Mouse (Mus musculus): ENCODE results near the gene Cd300e. TPM values are rescaled to one million over a fixed set of nuclear protein-coding genes. Genes with fewer than 3 reads are reported as not detected.

Cd300e gene
- polyA plus RNA-seq, 1 experiment from 2014 or later, result not detected

- no peak for ATAC-seq (replicated peaks; ENCODE audit: insufficient number of reproducible peaks, insufficient read depth, low FRiP score, low read depth)
- H3K4me2 ChIP-seq, result no peak overlapping the region
- no peak overlapping the region for H3K27ac ChIP-seq
- H3K4me1 ChIP-seq (replicated peaks), result no peaks in the 10 kb centered on the region
- H3K36me3 ChIP-seq, result no peaks in the 10 kb centered on the region
- no peaks in the 10 kb centered on the region for H3K27me3 ChIP-seq
- H3K9ac ChIP-seq, result no peak overlapping the region
- H3K9me3 ChIP-seq (replicated peaks), result no peaks in the 10 kb centered on the region
- no peak overlapping the region for H3K4me3 ChIP-seq
- 43% methylated on average over 16 of the region's 16 CpGs for WGBS
These were observed 37.4 kb upstream of the Cd300e start for GRCm38 (mm10) chr11:115099241-115099840.

- ATAC-seq (replicated peaks; ENCODE audit: insufficient number of reproducible peaks, insufficient read depth, low FRiP score, low read depth), result no peak
- Histone ChIP-seq H3K4me1 (replicated peaks) (no peaks in the 10 kb centered on the region), H3K4me3 (no peak overlapping the region), H3K36me3 (no peaks in the 10 kb centered on the region), H3K9me3 (replicated peaks) (no peaks in the 10 kb centered on the region), H3K9ac (no peak overlapping the region), H3K27me3 (no peaks in the 10 kb centered on the region), H3K4me2 (no peak overlapping the region), H3K27ac (no peak overlapping the region)
- 47% methylated on average over 10 of the region's 10 CpGs for WGBS
These were observed 36.4 kb upstream of the Cd300e start for GRCm38 (mm10) chr11:115098203-115098932.

GRCm38 (mm10) chr11:115092140-115092539 lies 30.2 kb upstream of the Cd300e start:
- 23% methylated on average over 4 of the region's 4 CpGs for WGBS
- Histone ChIP-seq H3K4me2 (peak overlapping the region; percentile 21; the same call in 1 of the 2 replicates), H3K9ac (no peak overlapping the region), H3K9me3 (replicated peaks) (no peaks in the 10 kb centered on the region), H3K27ac (no peak overlapping the region), H3K4me1 (replicated peaks) (peaks cover 6% of the 10 kb centered on the region; the same call in 1 of the 2 replicates), H3K36me3 (no peaks in the 10 kb centered on the region), H3K4me3 (0 out of 2 replicates have a peak overlapping the region, but pooled peaks have one; percentile 2), H3K27me3 (peaks cover 30% of the 10 kb centered on the region)
- no peak for ATAC-seq (replicated peaks; ENCODE audit: insufficient number of reproducible peaks, insufficient read depth, low FRiP score, low read depth)

DNA sequence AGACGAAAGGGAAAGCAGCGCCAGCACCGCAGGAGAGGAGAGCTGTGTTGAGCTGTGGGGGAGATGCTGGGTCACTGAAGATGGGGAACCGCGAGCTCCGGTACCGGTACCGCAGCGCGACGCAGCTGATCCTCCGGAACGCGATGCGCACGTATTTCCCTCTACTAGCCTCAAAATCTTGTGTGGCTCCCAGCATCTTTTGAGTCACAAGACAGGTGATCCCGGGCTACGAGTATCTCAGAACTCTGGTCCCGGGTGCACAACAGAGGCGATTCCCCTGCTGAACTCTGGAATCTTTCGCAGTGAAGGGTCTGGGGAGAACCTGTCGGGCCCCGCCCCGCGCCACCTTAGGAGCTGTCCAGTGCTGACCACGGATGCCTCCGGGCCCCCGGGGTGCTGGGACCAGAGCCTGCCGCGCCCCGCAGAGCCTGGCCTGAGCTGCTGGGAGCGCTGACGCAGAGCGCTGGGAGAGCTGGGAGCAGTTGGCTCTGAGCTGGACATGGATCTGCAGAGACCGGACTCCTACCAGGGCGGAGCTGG lies 29.5 kb upstream of the Cd300e start, which contains the start of gene Rab37:
Gene Rab37, plus strand, starts transcription at position 70 of the 540 bp plus-strand sequence.
- 0 out of 2 replicates have a peak within 1 kb of the TSS, but pooled peaks have one; percentile 2 for H3K4me3 ChIP-seq
- ATAC-seq (replicated peaks; ENCODE audit: insufficient number of reproducible peaks, insufficient read depth, low FRiP score, low read depth), result no peak
- H3K4me1 ChIP-seq (replicated peaks), result peaks cover 6% of the 10 kb centered on the region; the same call in 1 of the 2 replicates

DNA sequence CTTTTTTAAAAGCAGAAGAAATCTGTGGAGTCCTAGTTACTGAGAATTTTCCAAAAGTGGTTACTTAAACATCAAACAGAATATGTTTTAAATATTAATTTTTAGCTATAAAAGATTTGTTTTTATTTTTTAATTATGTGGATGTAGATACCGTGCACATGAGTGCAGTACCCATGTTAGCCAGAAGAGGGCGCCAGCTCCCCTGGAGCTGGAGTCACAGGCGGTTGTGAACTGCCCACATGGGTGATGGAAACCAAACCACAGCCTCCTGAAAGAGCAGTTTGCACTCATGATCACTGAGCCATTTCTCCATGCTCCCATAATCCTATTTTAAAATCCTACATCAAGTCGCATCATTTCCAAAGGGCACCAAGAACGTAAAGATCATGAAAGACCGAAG lies 27.9 kb upstream of the Cd300e start:
- 63% methylated on average over 6 of the region's 6 CpGs for WGBS
- Histone ChIP-seq H3K4me3 (no peak overlapping the region), H3K9me3 (replicated peaks) (no peaks in the 10 kb centered on the region), H3K27me3 (peaks cover 52% of the 10 kb centered on the region), H3K4me1 (replicated peaks) (peaks cover 6% of the 10 kb centered on the region; the same call in 1 of the 2 replicates), H3K4me2 (no peak overlapping the region), H3K27ac (no peak overlapping the region), H3K9ac (no peak overlapping the region), H3K36me3 (no peaks in the 10 kb centered on the region)
- no peak for ATAC-seq (replicated peaks; ENCODE audit: insufficient number of reproducible peaks, insufficient read depth, low FRiP score, low read depth)

More for the DNA sequence above, 29.5 kb upstream of the Cd300e start, which contains the start of gene Rab37:
- H3K36me3 ChIP-seq, result no peaks in the 10 kb centered on the region
- peak within 1 kb of the TSS; percentile 21; the same call in 1 of the 2 replicates for H3K4me2 ChIP-seq
- H3K9ac ChIP-seq, result no peak within 1 kb of the TSS
- no peak within 1 kb of the TSS for H3K27ac ChIP-seq
- H3K9me3 ChIP-seq (replicated peaks), result no peaks in the 10 kb centered on the region
- peaks cover 37% of the 10 kb centered on the region for H3K27me3 ChIP-seq
- WGBS, result 2% methylated on average over 36 of the region's 36 CpGs

DNA sequence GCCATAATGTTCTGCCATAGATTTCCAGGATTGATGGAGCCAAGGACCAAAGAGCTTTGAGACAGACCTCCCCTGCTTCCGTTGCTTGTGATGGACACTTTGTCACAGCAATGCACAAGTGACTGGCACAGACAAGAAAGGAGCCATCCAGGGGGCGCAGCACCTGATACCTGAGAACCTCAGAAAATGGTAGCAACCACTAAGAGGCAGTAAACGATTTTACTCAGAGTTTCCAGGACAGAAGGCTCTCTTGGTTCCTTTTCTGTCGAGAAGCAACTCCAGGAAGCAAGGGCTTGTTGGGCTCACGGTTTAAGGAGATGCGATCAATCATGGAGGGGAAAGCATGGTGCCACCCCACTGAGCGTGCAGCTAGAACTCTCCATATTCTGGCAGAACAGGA lies 24.2 kb upstream of the Cd300e start:
- Histone ChIP-seq H3K36me3 (no peaks in the 10 kb centered on the region), H3K9me3 (replicated peaks) (no peaks in the 10 kb centered on the region), H3K4me2 (no peak overlapping the region), H3K27ac (no peak overlapping the region), H3K9ac (no peak overlapping the region), H3K4me3 (no peak overlapping the region), H3K27me3 (peaks cover 57% of the 10 kb centered on the region), H3K4me1 (replicated peaks) (no peaks in the 10 kb centered on the region)
- 53% methylated on average over 7 of the region's 7 CpGs for WGBS
- ATAC-seq (replicated peaks; ENCODE audit: insufficient number of reproducible peaks, insufficient read depth, low FRiP score, low read depth), result no peak

GRCm38 (mm10) chr11:115085064-115085463 lies 23.1 kb upstream of the Cd300e start:
- Histone ChIP-seq H3K4me2 (no peak overlapping the region), H3K9ac (no peak overlapping the region), H3K27me3 (peaks cover 46% of the 10 kb centered on the region), H3K27ac (no peak overlapping the region), H3K9me3 (replicated peaks) (no peaks in the 10 kb centered on the region), H3K4me1 (replicated peaks) (no peaks in the 10 kb centered on the region), H3K36me3 (no peaks in the 10 kb centered on the region), H3K4me3 (no peak overlapping the region)
- ATAC-seq (replicated peaks; ENCODE audit: insufficient number of reproducible peaks, insufficient read depth, low FRiP score, low read depth), result no peak
- 73% methylated on average over 8 of the region's 8 CpGs for WGBS

DNA sequence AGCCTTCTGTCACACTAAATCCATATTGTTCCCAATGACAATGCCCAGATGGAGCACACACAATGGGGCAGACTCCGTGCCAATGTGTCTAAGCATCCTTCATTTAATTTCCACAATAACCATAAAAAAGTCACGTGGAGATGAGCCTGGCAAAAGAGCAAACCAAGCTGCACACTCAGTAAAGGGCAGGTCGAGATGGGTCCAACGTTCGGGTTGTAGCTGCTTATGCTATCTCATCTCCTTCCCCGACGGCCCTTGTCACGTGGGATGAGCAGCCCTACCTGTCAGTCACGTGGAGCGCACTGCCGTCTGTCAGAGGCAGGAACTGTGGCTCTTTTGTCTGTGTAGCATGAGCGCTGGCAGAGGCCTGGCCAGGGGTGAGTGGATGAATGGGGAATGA lies 22.6 kb upstream of the Cd300e start:
- Histone ChIP-seq H3K27me3 (peaks cover 43% of the 10 kb centered on the region), H3K4me3 (no peak overlapping the region), H3K27ac (no peak overlapping the region), H3K36me3 (no peaks in the 10 kb centered on the region), H3K9me3 (replicated peaks) (no peaks in the 10 kb centered on the region), H3K4me1 (replicated peaks) (no peaks in the 10 kb centered on the region), H3K4me2 (no peak overlapping the region), H3K9ac (no peak overlapping the region)
- ATAC-seq (replicated peaks; ENCODE audit: insufficient number of reproducible peaks, insufficient read depth, low FRiP score, low read depth), result no peak
- 41% methylated on average over 12 of the region's 12 CpGs for WGBS

- Histone ChIP-seq H3K9me3 (replicated peaks) (no peaks in the 10 kb centered on the region), H3K9ac (no peak overlapping the region), H3K27ac (no peak overlapping the region), H3K4me1 (replicated peaks) (no peaks in the 10 kb centered on the region), H3K4me3 (no peak overlapping the region), H3K4me2 (no peak overlapping the region), H3K36me3 (no peaks in the 10 kb centered on the region), H3K27me3 (peaks cover 43% of the 10 kb centered on the region)
- 0 out of 2 replicates have a peak, but pooled peaks have one; percentile 35 for ATAC-seq (replicated peaks; ENCODE audit: insufficient number of reproducible peaks, insufficient read depth, low FRiP score, low read depth)
- 37% methylated on average over 18 of the region's 18 CpGs for WGBS
These were observed 21.6 kb upstream of the Cd300e start for GRCm38 (mm10) chr11:115083376-115084139.

GRCm38 (mm10) chr11:115082196-115082595 lies 20.2 kb upstream of the Cd300e start:
- Histone ChIP-seq H3K4me3 (no peak overlapping the region), H3K9ac (no peak overlapping the region), H3K27me3 (peaks cover 43% of the 10 kb centered on the region), H3K27ac (no peak overlapping the region), H3K4me2 (no peak overlapping the region), H3K9me3 (replicated peaks) (no peaks in the 10 kb centered on the region), H3K36me3 (no peaks in the 10 kb centered on the region), H3K4me1 (replicated peaks) (no peaks in the 10 kb centered on the region)
- WGBS, result 67% methylated on average over 6 of the region's 6 CpGs
- no peak for ATAC-seq (replicated peaks; ENCODE audit: insufficient number of reproducible peaks, insufficient read depth, low FRiP score, low read depth)

- Histone ChIP-seq H3K9me3 (replicated peaks) (no peaks in the 10 kb centered on the region), H3K27ac (no peak overlapping the region), H3K4me2 (no peak overlapping the region), H3K27me3 (peaks cover 35% of the 10 kb centered on the region), H3K9ac (no peak overlapping the region), H3K36me3 (no peaks in the 10 kb centered on the region), H3K4me3 (no peak overlapping the region), H3K4me1 (replicated peaks) (no peaks in the 10 kb centered on the region)
- 59% methylated on average over 3 of the region's 3 CpGs for WGBS
- ATAC-seq (replicated peaks; ENCODE audit: insufficient number of reproducible peaks, insufficient read depth, low FRiP score, low read depth), result no peak
These were observed 19.4 kb upstream of the Cd300e start for GRCm38 (mm10) chr11:115081373-115081772.
